Mouse (Mus musculus) frontal cortex, postnatal 14 days (tissue): Measurements from ENCODE around the gene Ethe1.
"Not testable (repeated sequence)": the region's sequence is repeated elsewhere in the genome, so short reads cannot be mapped to it uniquely, and the experiment has no call there.

Experiments
- DNase-seq, 2 experiments: peaks; one replicate each; pipeline ENCODE4 v3.0.0; 2022; ENCODE audit warnings: low spot score in 2 of 2

Ethe1 gene

DNA sequence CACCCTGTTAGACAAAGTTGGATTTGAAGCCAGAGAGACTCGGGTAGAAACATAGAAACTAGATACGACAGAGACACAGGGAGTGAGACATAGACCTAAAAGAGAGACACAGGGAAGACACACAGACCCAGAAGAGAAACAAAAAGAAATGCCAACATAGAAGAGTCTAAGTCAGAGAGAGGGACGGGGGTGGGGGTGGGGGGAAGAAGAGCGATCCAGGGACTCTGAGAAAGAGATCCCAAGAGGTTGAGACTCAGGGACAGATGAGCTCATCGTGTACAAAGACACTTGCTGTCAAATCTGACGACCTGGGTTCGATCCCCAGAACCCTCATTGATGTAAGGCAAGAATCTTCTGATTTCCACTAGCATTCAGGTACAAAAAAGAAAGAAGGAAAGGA lies 24.4 kb downstream of the Ethe1 start:
- no peak for DNase-seq

DNA sequence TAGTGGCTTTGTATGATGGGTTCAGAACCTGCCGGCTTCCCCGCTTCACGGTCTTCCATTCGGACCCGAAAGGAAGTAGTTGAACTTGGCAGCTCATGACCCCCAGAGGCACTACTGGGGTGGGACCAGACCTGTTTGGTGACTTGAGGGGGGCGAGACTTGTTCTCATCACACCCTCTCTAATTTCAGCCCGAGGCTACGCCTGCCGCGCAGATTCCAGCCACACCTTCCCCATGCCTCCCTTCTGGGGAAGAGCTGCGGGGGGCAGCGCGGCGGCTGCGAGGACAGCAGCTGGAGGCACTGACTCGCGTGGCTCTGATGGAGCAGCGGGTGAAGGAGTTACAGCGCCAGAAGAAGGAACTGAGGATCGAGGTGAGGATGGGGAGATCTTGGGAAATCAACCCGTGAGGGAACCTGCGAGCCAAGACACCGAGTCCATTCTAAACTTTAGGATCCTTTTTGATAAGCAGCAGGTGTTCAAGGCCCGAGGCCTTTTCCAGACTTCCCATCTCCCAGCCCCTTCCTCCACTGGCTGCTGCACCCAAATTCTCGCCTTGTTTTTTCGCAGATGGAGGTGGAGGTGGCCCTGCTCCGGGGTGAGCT lies 25.1 kb downstream of the Ethe1 start:
- DNase-seq: no peak

DNA sequence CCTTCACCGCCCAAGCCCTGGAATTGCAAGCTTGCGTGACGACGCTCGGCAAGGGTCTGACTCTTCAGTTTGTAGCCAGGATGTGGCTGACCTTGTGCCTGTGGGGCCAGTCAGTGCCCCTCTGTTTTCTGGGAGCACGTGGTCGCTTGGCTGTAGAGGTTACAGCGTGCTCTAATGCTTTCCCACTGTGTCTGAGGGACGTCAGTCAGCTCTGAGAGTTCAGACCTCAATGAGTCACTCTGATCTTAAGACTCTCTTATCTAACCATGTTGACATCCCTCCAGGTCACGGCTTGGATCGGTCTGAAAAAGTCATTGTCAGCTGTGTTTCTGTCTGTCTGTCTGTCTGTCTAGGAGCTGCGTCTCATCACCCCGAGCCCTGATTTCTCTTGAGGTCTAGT lies 27.5 kb downstream of the Ethe1 start:
- DNase-seq: no peak

DNA sequence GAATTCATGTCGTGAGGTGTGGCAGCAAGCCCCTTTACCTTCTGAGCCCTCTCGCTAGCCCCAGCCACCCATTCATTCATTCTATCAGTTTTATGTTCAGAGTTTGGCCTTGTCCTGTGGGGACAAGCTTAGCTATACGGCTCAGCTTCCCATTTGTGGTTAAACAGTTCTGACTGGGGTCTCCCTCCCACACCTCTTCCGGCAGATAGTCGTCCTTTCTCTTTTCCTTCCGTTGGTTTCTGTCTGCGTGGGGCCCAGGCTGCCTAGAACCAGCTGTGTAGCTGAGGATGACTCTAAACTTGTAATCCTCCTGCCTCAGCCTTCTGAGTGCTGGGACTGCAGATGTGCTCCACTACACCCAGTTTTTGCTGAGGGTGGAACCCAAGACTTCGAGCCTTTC lies 30.4 kb downstream of the Ethe1 start:
- DNase-seq: no peak

DNA sequence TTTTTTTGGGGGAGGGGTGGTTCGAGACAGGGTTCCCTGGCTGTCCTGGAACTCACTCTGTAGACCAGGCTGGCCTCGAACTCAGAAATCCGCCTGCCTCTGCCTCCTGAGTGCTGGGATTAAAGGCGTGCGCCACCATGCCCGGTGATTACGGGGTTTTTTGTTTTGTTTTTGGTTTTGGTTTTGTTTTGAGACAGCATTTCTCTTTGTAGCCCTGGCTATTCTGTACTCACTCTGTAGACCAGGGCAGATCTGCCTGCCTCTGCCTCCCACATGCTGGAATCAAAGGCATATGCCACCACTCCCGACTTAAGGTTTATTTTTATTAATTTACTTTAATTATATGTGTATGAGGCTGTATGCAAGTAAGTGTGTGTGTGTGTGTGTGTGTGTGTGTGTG lies 31.0 kb downstream of the Ethe1 start:
- DNase-seq: not testable (repeated sequence)

DNA sequence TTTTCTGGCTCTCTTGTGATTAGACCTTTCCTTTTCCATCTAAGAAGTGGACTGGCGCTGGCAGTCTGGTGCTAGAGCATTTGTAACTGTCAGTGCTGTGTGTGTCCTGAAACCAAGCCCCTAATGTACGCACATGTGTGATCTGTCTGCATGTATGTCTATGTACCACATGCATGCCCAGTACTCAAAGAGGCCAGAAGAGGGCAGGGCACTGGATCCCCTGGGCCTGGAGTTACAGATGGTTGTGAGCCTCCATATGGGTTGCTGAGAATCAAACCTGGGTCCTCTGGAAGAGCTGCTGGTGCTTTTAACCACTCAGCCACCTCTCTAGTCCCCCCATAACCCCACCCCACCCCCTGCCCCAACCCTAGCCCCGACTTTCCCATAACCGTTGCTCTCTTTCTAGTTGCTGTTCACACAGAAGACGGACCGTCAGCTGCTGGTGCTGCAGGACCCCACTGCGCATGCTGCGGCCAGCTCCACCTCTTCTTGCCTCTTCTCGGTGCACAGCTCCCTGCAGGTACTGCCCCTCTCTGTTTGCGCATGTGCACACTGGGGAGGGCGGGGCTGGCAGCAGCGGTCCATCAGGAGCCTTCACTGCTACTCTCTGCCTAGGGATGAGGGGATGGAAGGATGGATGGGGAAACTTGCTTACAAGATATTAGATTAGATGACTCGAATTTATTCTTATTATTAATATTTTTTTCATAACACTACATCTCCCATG lies 32.5 kb downstream of the Ethe1 start:
- DNase-seq: no peak

DNA sequence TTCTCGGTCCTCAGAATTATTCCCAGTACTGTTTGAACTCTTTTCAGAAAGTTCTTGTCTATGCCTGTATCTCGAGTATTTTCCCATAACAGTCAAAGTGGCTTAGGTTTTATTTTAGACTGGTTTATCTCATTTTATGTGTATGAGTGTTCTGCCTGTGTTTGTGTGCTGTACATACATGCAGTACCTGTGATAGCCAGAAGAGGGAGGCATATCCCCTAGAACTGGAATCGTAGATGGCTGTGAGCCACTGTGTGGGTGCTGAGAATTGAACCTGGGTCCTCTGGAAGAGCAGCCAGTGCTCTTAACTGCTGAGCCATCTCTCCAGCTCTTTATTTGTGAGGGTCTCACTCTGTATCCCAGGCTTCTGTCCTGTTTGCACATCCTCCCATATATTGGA lies 33.9 kb downstream of the Ethe1 start:
- no peak for DNase-seq

DNA sequence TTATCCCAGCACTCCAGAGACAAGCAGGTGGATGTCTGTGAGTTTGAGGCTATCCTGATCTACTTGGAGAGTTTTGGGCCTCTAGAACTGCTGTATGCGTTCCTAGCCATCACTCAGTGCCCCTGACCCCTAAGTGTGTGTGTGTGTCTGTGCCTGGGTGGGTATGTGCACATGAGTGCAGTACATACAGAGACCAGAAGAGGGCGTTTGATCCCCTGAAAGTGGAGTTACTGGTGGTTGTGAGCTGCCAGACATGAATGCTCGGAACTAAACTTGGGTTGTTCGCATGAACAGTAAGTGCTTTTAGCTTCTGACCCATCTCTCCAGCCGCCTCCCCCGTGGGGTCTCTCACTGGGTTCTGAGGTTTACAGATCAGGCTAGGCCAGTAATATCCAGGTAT lies 35.6 kb downstream of the Ethe1 start:
- DNase-seq: no peak

DNA sequence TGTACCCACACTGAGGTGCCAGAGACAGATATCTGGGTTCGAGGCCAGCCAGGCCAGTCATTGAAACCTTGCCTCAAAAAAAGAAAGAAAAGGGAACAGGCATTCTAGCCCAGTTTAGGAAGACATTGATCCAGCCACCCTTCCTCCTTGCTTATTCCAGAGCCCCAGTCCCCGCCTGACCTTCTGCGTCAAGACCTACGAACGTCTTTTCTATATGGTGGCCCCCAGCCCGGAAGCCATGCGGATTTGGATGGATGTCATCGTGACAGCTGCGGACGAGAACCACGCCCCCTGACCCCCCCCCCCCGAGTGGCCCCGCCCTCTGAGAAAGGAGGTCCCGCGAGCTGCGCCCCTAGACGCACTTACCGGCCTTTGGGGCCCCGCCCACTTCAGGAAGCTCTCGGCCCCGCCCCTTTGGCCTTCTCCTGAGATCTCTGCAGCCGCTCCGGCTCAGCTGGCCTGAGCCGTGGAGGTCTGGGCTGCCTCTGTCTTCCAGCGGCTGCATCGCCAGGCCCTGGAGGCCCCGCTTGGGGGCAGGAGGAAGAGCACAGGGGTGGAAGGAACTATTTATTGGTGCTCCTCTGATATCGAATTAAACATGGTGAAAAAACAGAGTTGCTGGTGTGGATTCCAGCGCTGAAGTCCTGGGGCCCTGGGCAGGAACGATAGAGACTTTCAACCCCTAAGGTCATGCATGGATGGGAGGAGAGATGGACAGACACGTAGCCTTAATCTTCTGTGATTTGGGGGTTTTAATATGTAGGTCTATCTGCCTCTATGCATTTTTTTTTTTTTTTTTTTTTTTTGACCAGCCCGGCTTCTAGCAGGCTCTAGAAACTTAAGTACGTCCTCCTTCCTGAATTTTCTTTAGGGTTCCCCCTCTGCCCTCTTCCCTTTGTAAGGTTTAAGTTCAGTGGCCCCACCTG lies 41.6 kb downstream of the Ethe1 start:
- peak; percentile 31 to 34 for DNase-seq

DNA sequence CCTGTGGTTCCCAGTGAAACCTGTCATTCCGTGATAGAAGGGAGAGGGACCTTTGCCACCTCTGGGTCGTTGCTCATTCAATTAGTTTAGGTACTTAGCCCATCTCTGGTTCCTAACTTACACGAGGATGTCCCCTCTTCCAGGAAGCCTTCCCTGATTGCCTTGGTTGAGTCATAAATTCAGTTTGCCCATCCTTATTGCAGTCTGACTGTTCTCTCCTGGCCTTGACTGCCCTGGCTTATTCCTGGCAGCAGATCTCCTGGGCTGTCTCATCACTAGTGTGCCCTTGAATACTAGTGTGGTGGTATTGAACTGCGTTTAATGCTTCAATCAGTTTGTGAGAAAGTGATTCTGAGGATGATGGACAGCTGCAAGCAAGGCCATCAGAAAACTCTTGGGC lies 42.3 kb downstream of the Ethe1 start:
- no peak for DNase-seq

DNA sequence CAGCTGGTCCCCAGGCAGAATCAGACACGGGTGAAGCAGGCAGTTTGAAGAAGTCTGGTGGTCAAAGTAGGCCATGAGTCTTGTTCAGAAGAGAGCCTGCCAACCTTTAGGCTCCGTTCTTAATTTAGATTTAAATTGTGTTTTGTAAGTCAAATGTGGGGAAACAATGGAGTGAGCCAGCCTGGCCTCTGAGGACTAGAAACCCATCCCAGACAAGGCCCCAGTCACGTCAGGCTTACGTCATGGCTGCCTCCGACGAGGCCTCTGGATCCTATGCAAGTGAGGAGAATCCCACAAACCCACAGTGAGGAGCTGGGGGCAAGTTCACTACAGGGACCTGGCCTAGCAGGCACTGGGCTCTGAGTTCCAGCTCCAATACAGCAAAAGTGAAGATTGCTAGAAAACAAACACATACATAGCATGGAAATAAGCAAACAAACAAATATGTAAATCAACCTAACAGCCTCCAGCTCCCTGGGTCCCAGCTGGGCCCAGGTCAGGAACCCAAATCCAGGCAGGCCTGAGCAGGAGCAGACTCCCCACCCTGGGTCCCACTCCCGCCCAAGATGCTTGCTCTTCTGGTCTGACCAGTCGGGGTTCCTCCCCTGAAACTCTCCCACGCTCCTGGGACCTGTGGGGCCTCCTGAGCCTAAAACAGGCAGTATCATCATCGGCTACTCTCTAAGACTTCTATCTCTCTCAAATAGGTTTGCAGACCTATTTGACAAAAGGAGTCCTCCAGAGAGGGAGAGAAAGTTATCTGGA lies 43.0 kb downstream of the Ethe1 start:
- no peak for DNase-seq

DNA sequence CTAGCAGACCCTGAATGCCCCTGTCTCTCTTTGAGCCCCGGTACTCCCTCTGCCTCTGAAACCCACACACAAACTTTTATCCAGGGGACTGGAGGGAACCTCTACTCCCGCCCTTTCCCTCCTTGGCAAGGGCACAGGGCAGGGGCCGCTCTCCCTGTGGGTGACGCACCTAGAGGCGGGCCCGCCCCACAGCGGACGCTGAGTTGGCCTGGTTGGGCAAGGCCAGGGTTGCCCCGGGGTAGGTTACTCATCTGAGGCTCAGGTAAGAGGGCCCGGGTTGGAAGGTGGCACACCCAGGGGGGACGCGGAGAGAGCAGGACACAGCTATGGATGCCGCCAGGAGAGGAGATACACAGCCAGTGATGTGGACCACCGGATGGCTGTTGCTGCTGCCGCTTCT lies 48.9 kb downstream of the Ethe1 start, which contains the start of gene Lypd3:
Gene Lypd3, plus strand, starts transcription at position 287 of the 400 bp plus-strand sequence.
- DNase-seq: no peak

DNA sequence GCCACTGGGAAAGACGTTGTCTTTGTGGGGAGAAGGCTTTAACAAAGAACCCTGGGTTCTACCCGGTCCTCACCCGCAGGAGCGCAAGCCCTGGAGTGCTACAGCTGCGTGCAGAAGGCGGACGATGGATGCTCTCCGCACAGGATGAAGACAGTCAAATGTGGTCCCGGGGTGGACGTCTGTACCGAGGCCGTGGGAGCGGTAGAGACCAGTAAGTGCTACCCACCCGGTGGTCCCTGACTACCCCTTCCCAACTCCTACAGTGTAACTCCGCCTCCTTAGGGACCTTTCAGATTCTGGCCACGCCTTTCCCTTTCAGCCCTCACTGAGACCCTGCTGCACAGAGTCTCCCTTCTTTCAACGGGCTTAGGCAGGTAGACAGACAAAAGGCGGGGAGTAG lies 49.7 kb downstream of the Ethe1 start:
- DNase-seq: no peak

DNA sequence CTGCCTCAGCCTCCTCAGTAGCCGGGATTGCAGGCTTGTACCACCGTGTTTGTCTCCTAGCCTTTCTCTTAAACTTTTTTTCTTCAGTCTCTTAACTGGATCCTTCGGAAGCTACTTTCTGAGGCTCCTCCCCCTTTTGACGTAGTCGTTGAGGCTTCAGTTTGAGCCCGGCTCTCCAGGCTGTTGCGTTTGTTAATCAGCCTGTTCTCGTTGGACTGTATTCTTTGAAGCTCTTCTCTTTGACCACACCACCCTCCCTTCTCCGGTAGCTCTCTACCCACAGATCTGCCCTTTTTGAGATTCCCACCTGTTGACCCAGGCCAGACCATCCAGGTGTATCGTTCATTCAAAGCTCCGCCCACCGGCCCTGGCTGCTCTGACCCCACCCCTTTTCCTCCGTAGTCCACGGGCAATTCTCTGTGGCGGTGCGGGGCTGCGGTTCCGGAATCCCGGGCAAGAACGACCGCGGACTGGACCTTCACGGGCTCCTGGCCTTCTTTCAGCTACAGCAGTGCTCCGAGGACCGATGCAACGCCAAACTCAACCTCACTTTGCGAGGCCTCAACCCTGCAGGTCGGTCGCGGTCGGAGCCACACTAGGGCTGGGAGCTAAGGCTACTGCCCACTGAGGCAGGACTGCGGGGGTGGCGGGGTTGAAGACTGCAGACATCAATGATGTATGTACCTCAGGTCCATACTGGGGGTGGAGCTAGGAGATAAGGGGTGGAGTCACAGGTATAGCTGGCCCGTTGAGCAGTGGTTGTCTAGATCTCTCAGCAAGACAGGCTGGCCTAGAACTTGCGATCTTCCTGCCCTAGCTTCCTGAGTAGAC lies 50.9 kb downstream of the Ethe1 start:
- no peak for DNase-seq

DNA sequence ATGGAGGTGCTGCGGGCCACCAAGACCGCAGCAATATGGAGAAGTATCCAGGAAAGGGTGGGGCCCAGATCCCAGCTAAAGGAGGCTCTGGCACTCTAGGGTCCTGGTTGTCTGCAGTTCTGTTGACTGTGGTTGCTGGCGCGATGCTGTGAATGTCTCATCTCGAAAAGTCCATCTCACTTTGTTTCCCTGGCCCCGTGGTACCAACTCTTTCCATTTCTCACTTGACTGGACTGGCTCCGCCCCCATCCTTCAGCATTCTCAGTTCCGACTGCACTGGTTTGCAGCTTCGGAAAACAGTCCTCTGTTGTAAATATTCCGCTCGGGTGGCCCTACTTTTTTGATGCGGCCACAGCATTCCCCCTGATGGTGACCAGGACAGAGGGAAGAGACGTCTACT lies 53.1 kb downstream of the Ethe1 start:
- DNase-seq: no peak

DNA sequence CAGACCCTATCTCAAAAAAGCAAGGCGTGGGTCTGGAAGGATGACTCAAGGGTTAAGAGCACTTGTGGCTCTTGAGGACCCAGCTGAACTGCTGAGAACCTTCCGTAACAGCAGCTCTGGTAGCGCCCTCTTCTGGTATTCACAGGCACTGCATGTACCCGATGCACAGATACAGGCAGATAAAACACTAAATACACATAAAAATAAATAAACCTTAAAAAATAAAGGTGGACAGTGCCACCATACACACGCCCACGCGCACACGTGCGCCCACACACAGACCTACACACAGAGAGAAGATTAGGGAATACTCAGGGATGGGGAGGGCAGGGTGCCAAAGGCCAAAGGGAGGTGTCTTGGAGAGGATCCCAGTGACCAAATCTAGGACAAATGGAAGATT lies 55.1 kb downstream of the Ethe1 start:
- DNase-seq: no peak

DNA sequence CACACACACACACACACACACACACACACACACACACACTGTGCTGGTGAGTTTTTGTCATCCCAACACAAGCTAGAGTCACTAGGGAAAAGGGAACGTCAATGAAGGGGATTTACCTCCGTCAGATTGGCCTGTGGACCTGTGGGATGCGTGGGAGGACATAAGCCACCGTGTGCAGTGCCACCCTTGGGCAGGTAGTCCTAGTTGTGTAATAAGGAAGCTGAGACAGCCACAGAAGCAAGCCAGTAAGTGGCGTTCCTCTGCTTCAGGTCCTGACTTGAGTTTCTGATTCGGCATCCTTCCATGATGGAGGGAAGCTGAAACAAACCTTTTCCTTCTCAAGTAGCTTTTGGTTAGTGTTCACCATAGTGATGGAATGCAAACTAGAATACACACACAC lies 57.1 kb downstream of the Ethe1 start:
- no peak for DNase-seq

DNA sequence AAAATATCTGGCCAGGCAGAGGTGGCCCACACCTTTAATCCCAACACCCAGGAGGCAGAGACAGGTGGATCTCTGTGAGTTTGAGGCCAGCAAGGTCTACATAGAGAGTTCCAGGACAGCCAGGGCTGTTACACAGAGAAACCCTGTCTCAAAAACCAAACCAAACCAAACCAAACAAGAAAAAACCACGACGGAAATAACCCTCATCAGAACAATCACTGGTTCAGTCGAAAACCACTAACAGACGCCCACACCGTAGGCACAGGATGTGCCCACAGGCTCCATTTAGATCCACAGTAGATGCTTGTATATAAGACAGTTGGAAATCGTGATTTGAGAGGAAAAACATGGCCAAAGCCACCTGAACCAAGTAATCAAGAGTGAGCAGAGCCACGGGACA lies 57.7 kb downstream of the Ethe1 start:
- DNase-seq: no peak

DNA sequence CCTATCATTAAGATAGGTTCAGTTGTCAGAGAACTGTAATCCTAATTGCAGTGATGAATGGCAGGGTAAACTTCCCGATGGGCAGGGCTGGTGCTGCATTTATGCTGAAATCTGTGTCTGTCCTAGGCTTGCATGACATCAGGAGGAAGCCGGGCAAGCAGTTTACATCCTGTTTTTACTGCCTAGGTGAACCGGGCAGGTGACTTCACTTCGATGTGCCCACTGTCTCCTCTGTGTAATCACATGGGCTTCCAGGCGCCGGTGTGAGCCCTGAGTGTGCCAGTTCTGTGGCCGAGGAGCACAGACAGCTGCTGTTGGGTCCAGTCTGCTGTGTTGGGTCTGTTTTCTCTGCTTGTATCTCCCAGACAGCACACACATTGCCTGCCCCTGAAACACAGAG lies 59.1 kb downstream of the Ethe1 start:
- DNase-seq: no peak

DNA sequence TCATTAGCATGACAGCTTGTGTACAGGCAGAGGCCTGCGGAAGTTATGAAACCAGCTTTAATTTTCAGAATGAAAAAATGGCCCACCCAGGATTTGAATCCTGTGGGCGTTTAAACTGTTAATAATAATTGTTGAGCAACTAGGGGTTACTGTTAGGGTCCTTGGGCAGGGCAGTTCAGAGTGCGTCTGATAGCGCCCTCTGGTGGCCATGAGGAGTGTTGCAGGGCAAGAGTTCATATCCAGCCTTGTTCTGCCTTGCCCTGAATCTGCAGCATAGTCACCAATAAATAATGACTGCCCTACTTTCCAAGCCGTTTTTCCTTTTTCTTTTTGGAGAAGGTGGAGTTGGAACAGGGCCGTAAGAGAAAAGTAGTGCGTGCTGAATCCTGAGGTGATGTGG lies 66.3 kb downstream of the Ethe1 start:
- DNase-seq: no peak
